Mouse (Mus musculus) heart, embryonic 11.5 days (tissue): ENCODE measurements around the gene Pitpnm1. TPM values are rescaled to one million over a fixed set of nuclear protein-coding genes. Genes with fewer than 3 reads are reported as not detected.

ENCODE experiments used
- ATAC-seq: fragments of 200-750 bp; cut with Nextera tagmentation; replicated peaks from 2 replicates; pipeline ENCODE4 v1.8.0; 2017; ENCODE audit warnings: moderate library complexity; ENCODE audit not compliant: insufficient number of reproducible peaks, low FRiP score, low TSS enrichment
- H3K27ac ChIP-seq: fragments of 300-500 bp; sonication (generic); 2 replicates; pipeline ENCODE4 v1.5.1; 2014; ENCODE audit warnings: mild to moderate bottlenecking, low read depth, low read length
- H3K27me3 ChIP-seq: fragments of 300-500 bp; sonication (generic); 2 replicates; pipeline ENCODE4 v1.6.1; 2014; ENCODE audit warnings: mild to moderate bottlenecking, low read length, mixed read lengths; ENCODE audit not compliant: control insufficient read depth, insufficient read depth
- H3K36me3 ChIP-seq: fragments of 300-500 bp; sonication (generic); 2 replicates; pipeline ENCODE4 v1.6.1; 2014; ENCODE audit warnings: mild to moderate bottlenecking, low read length, moderate library complexity, mixed read lengths; ENCODE audit not compliant: control insufficient read depth, insufficient read depth
- H3K4me1 ChIP-seq: fragments of 300-500 bp; sonication (generic); 2 replicates; pipeline ENCODE4 v1.6.1; 2014; ENCODE audit warnings: low read length; ENCODE audit not compliant: control insufficient read depth, insufficient read depth
- H3K4me2 ChIP-seq: fragments of 300-500 bp; sonication (generic); 2 replicates; pipeline ENCODE4 v1.6.1; 2014; ENCODE audit warnings: mild to moderate bottlenecking, moderate library complexity
- H3K4me3 ChIP-seq: fragments of 300-500 bp; sonication (generic); 2 replicates; pipeline ENCODE4 v1.5.1; 2014; ENCODE audit warnings: low read depth, low read length
- H3K9ac ChIP-seq: fragments of 300-500 bp; sonication (generic); 2 replicates; pipeline ENCODE4 v1.6.1; 2014; ENCODE audit warnings: mild to moderate bottlenecking, low read depth, low read length, moderate library complexity
- H3K9me3 ChIP-seq: fragments of 300-500 bp; sonication (generic); replicated peaks from 2 replicates; pipeline ENCODE4 v1.6.1; 2016; ENCODE audit warnings: low read length; ENCODE audit not compliant: control insufficient read depth
- WGBS: fragments of 180-500 bp; shearing (Covaris S2); extraction: QIAGEN DNeasy Blood & Tissue Kit; methylation state at CpG from one replicate; pipeline ENCODE4 v1.1.7; 2014; ENCODE audit not compliant: insufficient replicate concordance; 5-methylcytosine and 5-hydroxymethylcytosine counted together
- polyA plus RNA-seq: library from polyadenylated mRNA; unstranded; fragments of >200 nt; fragmentation: Nextera tagmentation; extraction: Ambion mirVana; gene quantifications from 2 replicates; pipeline ENCODE4 v1.2.1, GENCODE M21; 2014

Gene Pitpnm1
- polyA plus RNA-seq, 1 experiment from 2014 or later = 15.5 TPM

GRCm38 (mm10) chr19:4146366-4147021 is 46.7 kb downstream of the Pitpnm1 start:
- Histone ChIP-seq H3K4me2 (no peak overlapping the region), H3K4me1 (peaks cover 7% of the 10 kb centered on the region), H3K36me3 (0 out of 2 replicates have a peak, but pooled peaks cover 8% of the 10 kb centered on the region), H3K27me3 (no peaks in the 10 kb centered on the region), H3K9me3 (no peaks in the 10 kb centered on the region; the same call in 1 of the 2 replicates), H3K9ac (no peak overlapping the region), H3K27ac (no peak overlapping the region), H3K4me3 (no peak overlapping the region)
- ATAC-seq = no peak
- 59% methylated on average over 12 of the region's 12 CpGs for WGBS

GRCm38 (mm10) chr19:4147022-4147405 is 47.2 kb downstream of the Pitpnm1 start:
- H3K4me2 ChIP-seq = no peak overlapping the region
- H3K27ac ChIP-seq = no peak overlapping the region
- no peaks in the 10 kb centered on the region; the same call in 1 of the 2 replicates for H3K9me3 ChIP-seq
- H3K9ac ChIP-seq = no peak overlapping the region
- WGBS = 51% methylated on average over 3 of the region's 3 CpGs
- ATAC-seq = no peak
- H3K36me3 ChIP-seq = 0 out of 2 replicates have a peak, but pooled peaks cover 8% of the 10 kb centered on the region
- no peaks in the 10 kb centered on the region for H3K27me3 ChIP-seq
- no peak overlapping the region for H3K4me3 ChIP-seq
- H3K4me1 ChIP-seq = peaks cover 7% of the 10 kb centered on the region

DNA sequence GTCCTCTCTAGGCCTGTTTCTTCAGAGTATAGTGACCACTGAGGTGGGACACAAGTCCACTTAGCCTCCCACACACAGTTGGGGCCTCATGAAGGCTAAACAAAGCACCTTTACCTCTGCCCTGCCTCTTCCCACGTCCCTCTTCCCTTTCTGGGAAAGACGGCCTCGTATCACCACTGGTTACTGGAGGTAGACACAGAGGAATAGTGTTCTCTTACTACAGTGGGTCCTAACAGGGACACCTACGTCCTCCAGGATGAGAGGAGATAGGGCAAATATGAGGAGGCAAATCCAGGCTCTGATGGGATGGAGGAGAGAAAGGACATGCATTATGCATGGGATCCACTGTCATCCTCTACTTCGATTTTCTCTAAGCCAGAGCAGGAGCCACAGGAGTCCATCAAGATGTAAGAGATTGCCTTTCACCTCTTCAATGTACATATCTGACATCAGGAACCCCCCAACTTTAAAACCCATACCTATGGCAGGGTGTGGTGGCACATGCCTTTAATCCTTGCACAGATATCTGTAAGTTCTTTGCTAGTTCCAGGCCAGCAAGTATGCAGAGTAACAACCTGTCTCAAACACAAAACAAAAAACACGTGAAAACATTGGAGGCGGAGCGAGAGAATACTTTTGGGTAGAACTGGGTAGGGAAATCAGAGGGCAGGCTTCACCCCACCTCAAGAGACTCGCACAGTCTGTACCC is 48.1 kb downstream of the Pitpnm1 start:
- H3K27me3 ChIP-seq = no peaks in the 10 kb centered on the region
- no peaks in the 10 kb centered on the region; the same call in 1 of the 2 replicates for H3K9me3 ChIP-seq
- no peak overlapping the region for H3K27ac ChIP-seq
- peak overlapping the region; percentile 97 for H3K4me3 ChIP-seq
- peaks cover 12% of the 10 kb centered on the region; the same call in 1 of the 2 replicates for H3K36me3 ChIP-seq
- ATAC-seq = no peak
- peak overlapping the region; percentile 91 for H3K4me2 ChIP-seq
- 36% methylated on average over 9 of the region's 9 CpGs for WGBS
- H3K9ac ChIP-seq = peak overlapping the region; percentile 94
- H3K4me1 ChIP-seq = peaks cover 7% of the 10 kb centered on the region

DNA sequence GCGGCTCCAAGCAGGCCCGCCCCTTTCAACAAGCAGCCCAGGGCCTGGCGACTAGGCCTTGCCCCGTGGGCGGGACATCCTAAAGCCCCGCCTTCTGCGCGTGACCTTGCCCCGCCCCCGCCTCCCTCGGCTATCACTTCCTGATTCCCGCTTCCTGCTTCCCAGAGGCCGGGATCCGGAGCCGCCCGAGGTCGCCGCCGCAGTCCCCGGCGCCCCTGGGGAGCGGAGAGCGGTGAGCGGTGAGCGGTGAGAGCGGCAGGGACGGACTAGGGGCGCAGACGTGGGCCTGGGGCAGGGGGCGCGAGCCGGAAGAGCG is 48.7 kb downstream of the Pitpnm1 start, which contains the start of gene Coro1b:
TSS of gene Coro1b (plus strand) at position 129 of the 316 bp plus-strand sequence.
- no peaks in the 10 kb centered on the region for H3K27me3 ChIP-seq
- 0% methylated on average over 33 of the region's 33 CpGs for WGBS
- peak within 1 kb of the TSS; percentile 97 for H3K4me3 ChIP-seq
- H3K9ac ChIP-seq = peak within 1 kb of the TSS; percentile 94
- no peaks in the 10 kb centered on the region; the same call in 1 of the 2 replicates for H3K9me3 ChIP-seq
- H3K36me3 ChIP-seq = peaks cover 14% of the 10 kb centered on the region; the same call in 1 of the 2 replicates
- peaks cover 7% of the 10 kb centered on the region for H3K4me1 ChIP-seq
- H3K27ac ChIP-seq = peak within 1 kb of the TSS; percentile 70
- peak within 1 kb of the TSS; percentile 91 for H3K4me2 ChIP-seq
- ATAC-seq = peak; percentile 90

GRCm38 (mm10) chr19:4148819-4149218 is 49.0 kb downstream of the Pitpnm1 start:
- Histone ChIP-seq H3K4me3 (peak overlapping the region; percentile 97), H3K9ac (peak overlapping the region; percentile 94), H3K4me1 (peaks cover 7% of the 10 kb centered on the region), H3K36me3 (peaks cover 15% of the 10 kb centered on the region; the same call in 1 of the 2 replicates), H3K27ac (peak overlapping the region; percentile 70), H3K27me3 (no peaks in the 10 kb centered on the region), H3K4me2 (peak overlapping the region; percentile 91), H3K9me3 (no peaks in the 10 kb centered on the region; the same call in 1 of the 2 replicates)
- WGBS = 3% methylated on average over 8 of the region's 8 CpGs
- ATAC-seq = no peak

DNA sequence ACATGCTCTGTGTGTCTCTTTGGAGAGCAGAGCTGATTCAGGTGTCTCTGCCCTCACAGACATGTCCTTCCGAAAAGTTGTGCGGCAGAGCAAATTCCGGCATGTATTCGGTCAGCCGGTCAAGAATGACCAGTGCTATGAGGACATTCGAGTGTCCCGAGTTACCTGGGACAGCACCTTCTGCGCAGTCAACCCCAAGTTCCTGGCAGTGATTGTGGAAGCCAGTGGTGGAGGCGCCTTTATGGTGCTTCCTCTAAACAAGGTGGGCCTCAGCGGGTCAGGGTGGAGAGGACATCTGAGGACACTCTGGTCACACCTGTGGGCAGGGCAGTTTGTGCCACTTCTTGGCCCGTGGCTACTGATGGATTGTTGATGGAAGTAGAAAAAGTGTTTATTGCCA is 49.5 kb downstream of the Pitpnm1 start:
- no peak overlapping the region for H3K27ac ChIP-seq
- WGBS = 82% methylated on average over 11 of the region's 11 CpGs

DNA sequence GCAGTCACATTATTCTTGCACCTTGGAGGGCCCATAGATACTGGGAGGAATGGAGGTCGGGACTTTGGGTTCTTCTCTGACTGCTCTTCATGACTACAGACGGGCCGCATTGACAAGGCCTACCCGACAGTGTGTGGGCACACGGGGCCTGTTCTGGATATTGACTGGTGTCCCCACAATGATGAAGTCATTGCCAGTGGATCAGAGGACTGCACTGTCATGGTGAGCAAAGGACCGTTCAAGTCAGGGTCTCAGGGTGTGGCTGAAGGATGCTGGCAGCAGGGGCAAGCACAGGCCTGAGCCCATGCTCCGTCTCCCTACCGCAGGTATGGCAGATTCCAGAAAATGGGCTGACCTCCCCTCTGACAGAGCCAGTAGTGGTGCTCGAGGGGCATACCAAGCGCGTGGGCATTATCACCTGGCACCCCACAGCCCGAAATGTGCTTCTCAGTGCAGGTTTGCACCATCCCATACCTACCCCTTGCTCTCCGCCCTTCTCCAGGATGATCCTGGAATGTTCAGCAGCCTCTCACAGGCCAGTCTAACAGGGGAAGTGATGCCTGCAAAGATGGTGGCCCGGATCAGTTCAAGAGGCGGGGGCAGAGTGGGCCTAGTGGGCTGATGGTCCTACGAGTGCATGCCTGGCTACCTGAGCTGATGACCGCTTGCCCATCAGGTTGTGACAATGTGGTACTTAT is 50.1 kb downstream of the Pitpnm1 start:
- no peaks in the 10 kb centered on the region; the same call in 1 of the 2 replicates for H3K9me3 ChIP-seq
- H3K9ac ChIP-seq = no peak overlapping the region
- H3K36me3 ChIP-seq = peaks cover 15% of the 10 kb centered on the region; the same call in 1 of the 2 replicates
- no peak overlapping the region; the same call in 1 of the 2 replicates for H3K4me3 ChIP-seq
- H3K27ac ChIP-seq = no peak overlapping the region
- WGBS = 91% methylated on average over 17 of the region's 17 CpGs
- no peak overlapping the region for H3K4me2 ChIP-seq
- H3K4me1 ChIP-seq = peaks cover 7% of the 10 kb centered on the region
- no peak for ATAC-seq
- H3K27me3 ChIP-seq = no peaks in the 10 kb centered on the region

More for the DNA sequence above, 49.5 kb downstream of the Pitpnm1 start:
- Histone ChIP-seq H3K4me3 (peak overlapping the region; percentile 97), H3K9me3 (no peaks in the 10 kb centered on the region; the same call in 1 of the 2 replicates), H3K9ac (peak overlapping the region; percentile 94), H3K4me2 (peak overlapping the region; percentile 91), H3K36me3 (peaks cover 15% of the 10 kb centered on the region; the same call in 1 of the 2 replicates), H3K4me1 (peaks cover 7% of the 10 kb centered on the region), H3K27me3 (no peaks in the 10 kb centered on the region)
- ATAC-seq = no peak
